Mouse (Mus musculus) CH12.LX (cell line): ENCODE results near the gene Anxa1. TPM values are rescaled to one million over a fixed set of nuclear protein-coding genes. Genes with fewer than 3 reads are reported as not detected.
A peak's percentile ranks its signal among the peaks of the same experiment; 100 is the strongest.

ENCODE experiments used
- DNase-seq: peaks from one replicate; pipeline ENCODE4 v3.0.0-alpha.2; 2013; ENCODE audit errors: extremely low read depth
- H3K27ac ChIP-seq: 2 replicates; pipeline ENCODE4 v1.5.1; 2012; ENCODE audit warnings: low read depth, mild to moderate bottlenecking, control low read depth, moderate library complexity; ENCODE audit not compliant: insufficient read depth
- H3K27me3 ChIP-seq: replicated peaks from 2 replicates; pipeline ENCODE3; 2012; ENCODE audit warnings: inconsistent platforms
- H3K36me3 ChIP-seq, 2 experiments: replicated peaks in 1 of 2; 2 replicates each; pipeline versions ENCODE3 to v1.6.1; 2012; ENCODE audit warnings: inconsistent platforms in 1 of 2, low read length in 1 of 2, mild to moderate bottlenecking in 1 of 2, mixed read lengths in 1 of 2, moderate library complexity in 1 of 2; ENCODE audit not compliant: control insufficient read depth in 1 of 2, insufficient read depth in 1 of 2
- H3K4me1 ChIP-seq, 2 experiments: 2 replicates each; pipeline ENCODE4 v1.6.1; 2012; ENCODE audit warnings: inconsistent platforms in 1 of 2, moderate library complexity in 1 of 2; ENCODE audit not compliant: insufficient read depth in 2 of 2, control insufficient read depth in 1 of 2
- H3K4me2 ChIP-seq: 2 replicates; pipeline ENCODE4 v1.6.1; 2012; ENCODE audit warnings: low read depth, mild to moderate bottlenecking, control low read depth; ENCODE audit not compliant: poor library complexity, insufficient read depth, severe bottlenecking
- H3K4me3 ChIP-seq, 3 experiments: fragments of 150-350 bp in 1 of 3; sonication (generic) in 1 of 3; replicated peaks in 1 of 3; 2 replicates each; pipeline versions ENCODE3 to v1.5.1; 2011 to 2012; ENCODE audit warnings: low read depth in 2 of 3, low read length in 2 of 3, mild to moderate bottlenecking in 2 of 3, moderate library complexity in 2 of 3, control low read depth in 1 of 3, improper control_type of control experiment in 1 of 3, inconsistent platforms in 1 of 3, mixed read lengths in 1 of 3; ENCODE audit not compliant: poor library complexity in 1 of 3
- H3K79me2 ChIP-seq: replicated peaks from 2 replicates; pipeline ENCODE4 v1.6.1; 2012; ENCODE audit warnings: mild to moderate bottlenecking, moderate library complexity; ENCODE audit not compliant: control insufficient read depth, poor library complexity, insufficient read depth, severe bottlenecking; ENCODE audit errors: extremely low read depth
- H3K9ac ChIP-seq: 2 replicates; pipeline ENCODE4 v1.6.1; 2012; ENCODE audit warnings: low read depth, mild to moderate bottlenecking, control low read depth, moderate library complexity; ENCODE audit not compliant: insufficient read depth
- H3K9me3 ChIP-seq: replicated peaks from 2 replicates; pipeline ENCODE3; 2012; ENCODE audit warnings: low read length, inconsistent platforms, mixed read lengths
- CTCF ChIP-seq, 2 experiments: IDR thresholded peaks in 1 of 2; conservative IDR thresholded peaks in 1 of 2; 2 replicates each; pipeline ENCODE4 v1.5.1; 2011 to 2012; ENCODE audit warnings: low read depth in 2 of 2, low read length in 2 of 2, improper control_type of control experiment in 1 of 2, inconsistent platforms in 1 of 2, mild to moderate bottlenecking in 1 of 2, moderate library complexity in 1 of 2
- EP300 ChIP-seq: IDR thresholded peaks from 2 replicates; pipeline ENCODE4 v1.6.1; 2011; ENCODE audit warnings: low read length, improper control_type of control experiment
- ETS1 ChIP-seq: conservative IDR thresholded peaks from 2 replicates; pipeline ENCODE4 v1.6.1; 2012; ENCODE audit warnings: low read depth, mild to moderate bottlenecking, inconsistent platforms, low read length, improper control_type of control experiment, moderate library complexity
- HCFC1 ChIP-seq: IDR thresholded peaks from 2 replicates; pipeline ENCODE4 v1.6.1; 2012; ENCODE audit warnings: low read depth, mild to moderate bottlenecking, inconsistent platforms, low read length, improper control_type of control experiment
- IRF4 ChIP-seq: IDR thresholded peaks from 2 replicates; pipeline ENCODE4 v1.6.1; 2014; ENCODE audit warnings: low read depth, mild to moderate bottlenecking, inconsistent platforms, low read length, improper control_type of control experiment
- KAT2A ChIP-seq: IDR thresholded peaks from 2 replicates; pipeline ENCODE4 v1.6.1; 2012; ENCODE audit warnings: low read length, improper control_type of control experiment, inconsistent platforms; ENCODE audit not compliant: insufficient replicate concordance
- MAX ChIP-seq: IDR thresholded peaks from 2 replicates; pipeline ENCODE4 v1.6.1; 2011; ENCODE audit warnings: low read length, improper control_type of control experiment
- MEF2A ChIP-seq: IDR thresholded peaks from 2 replicates; pipeline ENCODE4 v1.6.1; 2014; ENCODE audit warnings: low read depth, mild to moderate bottlenecking, inconsistent platforms, low read length, improper control_type of control experiment, borderline replicate concordance
- MXI1 ChIP-seq: IDR thresholded peaks from 2 replicates; pipeline ENCODE4 v1.6.1; 2011; ENCODE audit warnings: mild to moderate bottlenecking, low read depth, low read length, improper control_type of control experiment
- MYC ChIP-seq: IDR thresholded peaks from 2 replicates; pipeline ENCODE4 v1.6.1; 2011; ENCODE audit warnings: low read depth, mild to moderate bottlenecking, improper control_type of control experiment, low read length
- NELFE ChIP-seq: IDR thresholded peaks from 2 replicates; pipeline ENCODE4 v1.6.1; 2011; ENCODE audit warnings: low read depth, low read length, improper control_type of control experiment
- POLR2A ChIP-seq: IDR thresholded peaks from 2 replicates; pipeline ENCODE4 v1.6.1; 2011; ENCODE audit warnings: low read depth, mild to moderate bottlenecking, improper control_type of control experiment, low read length
- POLR2AphosphoS2 ChIP-seq: IDR thresholded peaks from 2 replicates; pipeline ENCODE4 v1.6.1; 2011; ENCODE audit warnings: low read depth, low read length, improper control_type of control experiment
- RAD21 ChIP-seq: IDR thresholded peaks from 2 replicates; pipeline ENCODE4 v1.6.1; 2011; ENCODE audit warnings: low read depth, mild to moderate bottlenecking, low read length, improper control_type of control experiment, moderate library complexity
- SMC3 ChIP-seq: IDR thresholded peaks from 2 replicates; pipeline ENCODE4 v1.6.1; 2011; ENCODE audit warnings: low read depth, low read length, improper control_type of control experiment
- TBP ChIP-seq: conservative IDR thresholded peaks from 2 replicates; pipeline ENCODE4 v1.6.1; 2011; ENCODE audit warnings: low read depth, low read length, improper control_type of control experiment
- TCF12 ChIP-seq: IDR thresholded peaks from 2 replicates; pipeline ENCODE4 v1.6.1; 2014; ENCODE audit warnings: low read depth, mild to moderate bottlenecking, inconsistent platforms, low read length, improper control_type of control experiment
- UBTF ChIP-seq: IDR thresholded peaks from 2 replicates; pipeline ENCODE4 v1.6.1; 2012; ENCODE audit warnings: low read depth, mild to moderate bottlenecking, inconsistent platforms, low read length, improper control_type of control experiment, moderate library complexity
- USF1 ChIP-seq: IDR thresholded peaks from 2 replicates; pipeline ENCODE4 v1.6.1; 2014; ENCODE audit warnings: low read depth, mild to moderate bottlenecking, inconsistent platforms, low read length, improper control_type of control experiment
- ZC3H11A ChIP-seq: IDR thresholded peaks from 2 replicates; pipeline ENCODE4 v1.6.1; 2012; ENCODE audit warnings: low read depth, mild to moderate bottlenecking, inconsistent platforms, low read length, improper control_type of control experiment
- ZKSCAN1 ChIP-seq: IDR thresholded peaks from 2 replicates; pipeline ENCODE4 v1.6.1; 2012; ENCODE audit warnings: low read depth, inconsistent platforms, low read length, improper control_type of control experiment, borderline replicate concordance
- ZNF384 ChIP-seq: IDR thresholded peaks from 2 replicates; pipeline ENCODE4 v1.6.1; 2012; ENCODE audit warnings: low read depth, low read length, improper control_type of control experiment, inconsistent platforms
- dilution Hi-C: fragments of 300-500 bp; cut with MboI; formaldehyde crosslinking; loops from 2 replicates; pipeline ENCODE4 v1.14.3; 2020; ENCODE audit warnings: low sequenced_read_pairs; ENCODE audit not compliant: extremely low pct_unique_long_range_greater_than_20kb, extremely low pct_ligation_motif_present
- in situ Hi-C: fragments of 300-500 bp; cut with MboI; formaldehyde crosslinking; loops from 3 replicates; pipeline ENCODE4 v1.14.3; 2019; ENCODE audit warnings: low sequenced_read_pairs, low pct_ligation_motif_present, low pct_unique_long_range_greater_than_20kb, mixed read lengths
- polyA plus RNA-seq: library from polyadenylated mRNA; unstranded; fragments of >175 nt; gene quantifications from 2 replicates; pipeline ENCODE4 v1.2.1, GENCODE M21; 2012; ENCODE audit warnings: low read depth; ENCODE audit not compliant: insufficient read length
- total RNA-seq, 2 experiments: library from RNA; depleted of rRNA; stranded (reverse); fragments of 300-350 nt in 1 of 2; fragments of >200 nt in 1 of 2; gene quantifications; 2 replicates each; pipeline ENCODE4 v1.2.3; 2012 to 2014

Gene Anxa1
- total and polyA plus RNA-seq, 3 experiments = 3.9 to 24.9 (median 13.2) TPM

GRCm38 (mm10) chr19:20385645-20386044 is 5.1 kb downstream of the Anxa1 start:
- TF ChIP-seq KAT2A (no peak), MXI1 (no peak), ZC3H11A (no peak), NELFE (no peak), POLR2AphosphoS2 (no peak), UBTF (no peak), IRF4 (no peak), MEF2A (no peak), HCFC1 (no peak), ETS1 (no peak), POLR2A (no peak)
- H3K27ac ChIP-seq = no peak overlapping the region
- dilution Hi-C loops (no loop called here), in situ Hi-C loops (no loop called here)
- no peak overlapping the region for H3K4me3 ChIP-seq
- H3K9ac ChIP-seq = no peak overlapping the region
- H3K4me1 ChIP-seq = peaks cover 0 to 38% of the 10 kb centered on the region in 2 experiments; a peak in 2 of 4 replicates
- no peaks in the 10 kb centered on the region for H3K27me3 ChIP-seq
- no peak overlapping the region for H3K4me2 ChIP-seq
- H3K36me3 ChIP-seq = peaks cover 0 to 2% of the 10 kb centered on the region in 2 experiments
- no peaks in the 10 kb centered on the region for H3K79me2 ChIP-seq
- no peaks in the 10 kb centered on the region for H3K9me3 ChIP-seq
- DNase-seq = no peak

- Histone ChIP-seq H3K79me2 (no peaks in the 10 kb centered on the region), H3K9ac (no peak overlapping the region), H3K4me3 (no peak overlapping the region), H3K4me1 (peaks cover 0 to 29% of the 10 kb centered on the region in 2 experiments; a peak in 2 of 4 replicates), H3K36me3 (peaks cover 0 to 5% of the 10 kb centered on the region in 2 experiments), H3K9me3 (no peaks in the 10 kb centered on the region), H3K27me3 (no peaks in the 10 kb centered on the region), H3K27ac (no peak overlapping the region)
- in situ Hi-C loops = no loop called here
- TF ChIP-seq POLR2AphosphoS2 = no peak
- no peak for TF ChIP-seq ZKSCAN1
- TF ChIP-seq USF1 = no peak
- TF ChIP-seq TCF12 = no peak
- peak; percentile 60 for TF ChIP-seq MAX
- TF ChIP-seq TBP = 0 out of 2 replicates have a peak, but pooled peaks have one; percentile 27
- peak; percentile 31; the same call in 1 of the 2 replicates for TF ChIP-seq EP300
- TF ChIP-seq ZNF384 = no peak
- peak; percentile 66 for TF ChIP-seq MYC
- peak in 1 of 2 experiments; percentile 22; a peak in 2 of 4 replicates for TF ChIP-seq CTCF (conservative IDR thresholded peaks at IDR 0.05 in 1 of 2, IDR thresholded peaks at IDR 0.05 in 1 of 2; ENCODE audit: low read depth in 2 of 2, low read length in 2 of 2)
- TF ChIP-seq SMC3 = peak; percentile 5; the same call in 1 of the 2 replicates
- no peak for TF ChIP-seq RAD21
- TF ChIP-seq IRF4 = peak; percentile 16; the same call in 1 of the 2 replicates
- TF ChIP-seq, all 38 proteins: peak for 7
- dilution Hi-C loops = no loop called here
- peak; percentile 65 for DNase-seq
- no peak overlapping the region for H3K4me2 ChIP-seq
Observed at GRCm38 (mm10) chr19:20381207-20381752, 9.5 kb downstream of the Anxa1 start.
